Mouse (Mus musculus) gastrocnemius, postnatal 36 days (tissue): ENCODE measurements around the gene Hoxd9. TPM values are rescaled to one million over a fixed set of nuclear protein-coding genes. Genes with fewer than 3 reads are reported as not detected.
A peak's percentile ranks its signal among the peaks of the same experiment; 100 is the strongest.

Experiments used
- DNase-seq, 2 experiments: peaks; one replicate each; pipeline ENCODE4 v3.0.0; 2022
- intact Hi-C: fragments of 180-260 bp; cut with DNase I; formaldehyde crosslinking; loops from one replicate; pipeline ENCODE4 v1.15.1; 2025
- total RNA-seq, 2 experiments: library from RNA; stranded (reverse); gene quantifications; 2 replicates each; pipeline ENCODE4 v1.2.3; 2021

Gene Hoxd9
- total RNA-seq, 2 experiments from 2014 or later: 16.7 to 16.8 TPM

DNA sequence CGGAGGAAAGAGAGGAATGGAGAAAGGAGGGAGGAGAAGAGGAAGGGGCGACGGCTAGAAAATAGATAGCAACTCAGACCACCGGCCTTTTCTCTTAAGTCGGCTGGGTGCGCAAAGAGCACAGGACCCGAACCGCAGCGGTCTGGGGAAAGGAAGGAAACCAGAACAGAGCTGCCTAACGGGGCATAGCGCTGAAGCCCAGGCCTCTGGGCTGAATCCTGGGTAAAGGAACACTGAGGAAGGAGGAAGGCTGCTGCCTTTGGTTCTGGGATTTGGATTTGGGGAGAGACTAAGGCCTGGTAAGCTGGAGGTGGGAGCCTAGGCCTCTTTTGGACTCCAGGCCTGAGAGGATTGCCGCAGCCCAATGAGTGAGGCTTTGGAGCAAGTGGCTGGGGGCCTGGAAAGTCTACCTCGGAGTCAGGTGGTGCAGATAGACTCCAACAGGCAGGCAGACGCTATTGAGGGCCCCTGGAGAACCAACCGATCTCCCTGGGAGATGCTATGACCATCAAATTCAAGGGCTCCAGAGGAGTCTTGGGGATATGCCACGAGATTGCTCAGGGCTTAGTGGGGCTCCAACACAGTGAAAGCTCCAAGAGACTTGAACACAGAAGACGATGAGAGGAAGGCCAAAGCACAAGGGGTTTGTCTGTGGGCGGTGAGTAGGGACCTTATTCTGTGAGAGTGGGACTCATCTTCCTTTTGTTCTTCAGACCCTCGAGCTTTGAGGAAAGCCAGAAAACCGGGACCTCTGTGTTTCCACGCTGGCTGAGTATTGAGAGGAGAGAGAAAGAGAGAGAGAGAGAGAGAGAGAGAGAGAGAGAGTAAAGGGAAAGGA lies 16.7 kb upstream of the Hoxd9 start:
- intact Hi-C loops: no loop called here
- no peak for DNase-seq

DNA sequence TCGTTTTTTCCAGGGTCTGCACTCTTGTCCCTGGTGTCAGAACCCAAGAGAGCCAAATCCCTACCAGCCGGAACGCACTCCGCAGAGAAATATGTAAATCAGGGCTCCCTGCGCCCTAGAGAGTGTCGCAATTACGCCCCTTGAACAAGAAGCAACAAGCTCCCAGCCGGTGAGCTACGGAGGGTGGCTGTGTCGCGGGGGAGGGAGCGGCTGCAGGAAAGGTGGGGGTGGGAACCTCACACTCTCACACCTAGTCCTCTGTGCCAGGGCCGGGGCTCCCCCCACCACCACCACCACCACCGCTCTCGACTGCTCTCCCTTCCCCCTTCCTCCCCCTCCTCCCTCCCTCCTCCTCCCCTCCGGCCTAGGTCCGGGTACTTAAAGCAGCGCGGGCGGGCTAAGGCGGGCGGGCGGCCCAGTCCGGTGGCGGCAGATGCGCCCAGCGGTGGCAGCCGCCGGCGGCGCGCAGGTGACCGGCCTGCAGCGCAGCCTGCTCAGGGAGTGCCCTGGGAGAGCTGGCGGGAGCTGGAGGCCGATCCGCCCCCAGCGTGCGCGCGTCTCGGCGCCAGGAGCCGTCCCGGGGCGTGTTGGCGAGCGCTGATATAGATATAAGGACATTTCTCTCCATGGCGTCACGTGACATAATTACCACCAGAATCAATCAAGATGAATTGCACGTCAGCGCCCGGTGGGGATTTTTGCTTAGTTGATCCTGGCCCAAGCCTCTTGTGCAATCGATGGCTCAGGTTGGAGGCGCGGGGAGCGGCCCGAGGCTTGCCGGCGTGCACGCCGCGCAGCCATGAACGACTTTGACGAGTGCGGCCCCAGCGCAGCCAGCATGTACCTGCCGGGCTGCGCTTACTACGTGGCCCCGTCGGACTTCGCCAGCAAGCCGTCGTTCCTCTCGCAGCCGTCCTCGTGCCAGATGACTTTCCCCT lies 15.7 kb upstream of the Hoxd9 start:
- no peak for DNase-seq
- intact Hi-C loops: no loop called here

DNA sequence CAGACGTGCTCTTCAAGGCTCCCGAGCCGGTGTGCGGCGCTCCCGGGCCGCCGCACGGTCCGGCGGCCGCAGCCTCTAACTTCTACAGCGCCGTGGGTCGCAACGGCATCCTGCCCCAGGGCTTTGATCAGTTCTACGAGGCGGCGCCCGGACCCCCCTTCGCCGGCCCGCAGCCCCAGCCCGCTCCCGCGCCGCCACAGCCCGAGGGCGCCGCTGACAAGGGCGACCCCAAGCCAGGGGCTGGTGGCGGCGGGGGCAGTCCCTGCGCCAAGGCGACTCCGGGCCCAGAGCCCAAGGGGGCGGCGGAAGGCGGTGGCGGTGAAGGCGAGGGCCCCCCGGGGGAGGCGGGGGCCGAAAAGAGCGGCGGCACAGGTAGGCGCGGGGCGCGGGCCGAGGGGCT lies 14.7 kb upstream of the Hoxd9 start:
- intact Hi-C loops: no loop called here
- DNase-seq: no peak

DNA sequence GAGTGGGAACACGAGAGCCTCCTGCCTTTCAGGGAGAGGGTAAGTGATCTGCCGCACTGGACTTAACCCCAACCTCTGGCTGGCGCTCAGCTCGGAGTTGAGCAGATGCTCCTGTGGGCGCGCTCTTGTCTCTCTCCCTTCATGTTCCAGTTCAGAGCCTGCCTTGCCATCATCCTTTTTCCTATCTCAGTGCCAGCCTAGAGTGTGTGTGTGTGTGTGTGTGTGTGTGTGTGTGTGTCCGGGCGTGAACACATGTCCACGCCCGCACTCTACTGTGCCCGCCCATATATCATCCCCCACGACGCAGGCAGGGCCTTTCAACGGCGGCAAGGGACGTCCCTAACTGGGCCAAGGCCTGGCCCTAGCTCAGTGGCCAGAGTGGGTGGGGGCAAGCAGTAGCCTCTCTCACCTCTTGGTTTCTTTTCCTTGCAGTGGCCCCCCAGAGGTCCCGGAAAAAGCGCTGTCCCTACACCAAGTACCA lies 14.0 kb upstream of the Hoxd9 start:
- intact Hi-C loops: no loop called here
- no peak for DNase-seq

DNA sequence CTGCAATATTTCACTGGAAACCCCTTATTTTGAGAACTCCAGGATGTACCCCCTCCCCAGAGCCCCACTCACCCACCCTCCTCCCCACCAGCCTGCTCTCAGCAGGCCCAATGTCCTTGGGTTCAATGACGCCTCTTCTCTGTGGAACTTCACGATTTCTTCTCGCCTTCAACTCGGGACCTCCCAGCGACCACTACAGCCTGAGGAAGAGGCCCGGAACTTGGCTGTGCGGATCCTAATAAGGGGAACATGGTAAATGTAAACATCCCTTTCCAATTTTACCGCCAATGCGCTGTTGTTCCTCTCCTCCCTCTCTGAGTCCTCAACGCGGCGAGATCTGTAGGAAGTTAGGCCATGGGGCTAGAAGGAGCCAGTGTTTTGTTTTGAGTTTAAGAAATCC lies 13.4 kb upstream of the Hoxd9 start:
- no peak for DNase-seq
- intact Hi-C loops: no loop called here

DNA sequence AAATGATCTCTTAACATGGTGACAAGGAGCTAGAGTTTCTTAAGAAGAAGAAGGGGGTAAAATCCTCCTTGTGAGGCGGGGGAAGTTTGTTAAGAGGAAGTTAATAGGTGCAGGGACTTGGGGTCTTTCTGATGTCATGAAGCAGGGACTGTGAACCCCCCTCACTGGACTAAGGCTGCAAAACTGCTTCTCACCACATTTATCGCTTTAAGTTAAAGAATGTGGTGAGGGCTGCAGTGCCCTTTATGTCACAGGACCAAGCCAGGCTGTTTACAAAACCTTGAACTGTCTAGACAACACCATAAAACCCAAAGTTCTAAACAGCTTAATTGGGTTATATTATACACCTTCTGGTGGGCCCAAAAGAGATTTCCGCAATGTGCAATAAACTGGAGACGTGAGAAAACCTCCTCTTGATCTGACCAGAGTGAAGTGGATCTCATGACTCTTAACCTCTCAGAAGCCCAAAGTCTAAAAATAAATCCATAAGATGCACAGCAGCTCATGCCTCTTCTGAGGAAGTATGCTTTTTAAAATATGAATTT lies 12.4 kb upstream of the Hoxd9 start:
- intact Hi-C loops: no loop called here
- no peak for DNase-seq

DNA sequence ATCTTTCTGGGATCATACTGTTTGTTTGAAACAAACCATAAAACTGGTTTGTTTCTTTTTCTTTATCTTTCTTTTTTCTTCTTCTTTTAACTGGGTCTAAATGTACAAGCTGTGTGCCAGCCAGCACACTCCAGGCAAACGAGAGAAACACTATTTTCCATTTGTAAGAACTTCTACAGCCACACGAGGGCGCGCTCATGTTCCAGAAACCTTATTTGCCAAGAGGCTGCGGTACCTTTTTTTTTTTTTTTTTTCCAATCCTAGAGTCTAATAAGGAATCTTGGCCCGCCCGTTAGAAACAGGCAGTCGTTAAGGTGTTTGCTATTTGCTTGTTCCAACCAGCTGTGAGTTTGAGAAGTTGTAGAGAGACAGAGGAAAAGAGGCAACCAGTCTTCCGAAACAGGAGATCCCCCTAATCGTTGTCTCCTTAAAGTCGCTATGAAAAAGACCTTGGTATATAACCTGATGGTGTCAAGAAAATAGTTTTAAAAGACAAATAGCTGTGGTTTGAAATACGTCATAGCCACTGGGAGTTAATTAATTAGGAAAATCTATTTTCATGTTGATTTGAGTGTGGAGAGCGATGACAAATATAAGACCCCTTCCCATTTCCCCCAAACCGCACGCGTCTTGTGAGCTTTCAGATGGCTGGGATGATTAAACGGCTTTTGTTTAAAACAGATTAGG lies 11.1 kb upstream of the Hoxd9 start:
- DNase-seq: peak in 1 of 2 experiments; percentile 61
- intact Hi-C loops: no loop called here

DNA sequence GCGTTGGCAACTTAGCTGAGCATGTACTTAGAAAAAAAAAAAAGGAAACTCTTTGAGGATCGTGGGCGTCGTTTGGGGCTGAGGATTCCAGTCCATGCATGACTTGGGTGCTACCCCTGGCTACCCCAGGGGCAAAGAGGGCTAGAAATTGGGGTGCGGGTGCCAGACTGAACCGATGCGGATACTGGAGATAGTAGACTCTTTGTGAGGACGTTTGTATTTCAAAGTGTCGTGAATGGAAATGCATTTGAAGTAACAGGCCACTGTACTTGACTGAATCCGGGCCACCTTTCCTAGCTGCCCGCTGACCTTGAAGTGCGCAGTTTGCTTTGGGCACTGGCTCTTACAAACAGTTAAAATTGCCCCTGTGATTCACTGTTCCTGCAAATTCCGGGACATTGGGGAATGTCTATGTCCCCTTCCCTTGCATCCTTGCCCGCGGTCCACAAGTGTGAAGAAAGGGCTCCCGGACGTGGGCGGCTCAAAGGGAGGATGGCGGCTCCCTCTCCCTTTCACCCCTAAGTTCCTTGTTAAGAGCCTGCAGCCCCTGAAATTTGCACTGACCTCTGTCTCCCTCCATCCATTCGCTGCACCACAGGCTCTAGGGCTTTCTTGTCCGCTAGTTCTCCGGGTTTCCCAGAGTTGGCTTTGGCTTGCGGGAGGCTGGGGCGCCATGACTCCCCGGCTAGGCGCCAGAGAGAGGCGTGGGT lies 10.4 kb upstream of the Hoxd9 start:
- DNase-seq: no peak
- intact Hi-C loops: no loop called here

DNA sequence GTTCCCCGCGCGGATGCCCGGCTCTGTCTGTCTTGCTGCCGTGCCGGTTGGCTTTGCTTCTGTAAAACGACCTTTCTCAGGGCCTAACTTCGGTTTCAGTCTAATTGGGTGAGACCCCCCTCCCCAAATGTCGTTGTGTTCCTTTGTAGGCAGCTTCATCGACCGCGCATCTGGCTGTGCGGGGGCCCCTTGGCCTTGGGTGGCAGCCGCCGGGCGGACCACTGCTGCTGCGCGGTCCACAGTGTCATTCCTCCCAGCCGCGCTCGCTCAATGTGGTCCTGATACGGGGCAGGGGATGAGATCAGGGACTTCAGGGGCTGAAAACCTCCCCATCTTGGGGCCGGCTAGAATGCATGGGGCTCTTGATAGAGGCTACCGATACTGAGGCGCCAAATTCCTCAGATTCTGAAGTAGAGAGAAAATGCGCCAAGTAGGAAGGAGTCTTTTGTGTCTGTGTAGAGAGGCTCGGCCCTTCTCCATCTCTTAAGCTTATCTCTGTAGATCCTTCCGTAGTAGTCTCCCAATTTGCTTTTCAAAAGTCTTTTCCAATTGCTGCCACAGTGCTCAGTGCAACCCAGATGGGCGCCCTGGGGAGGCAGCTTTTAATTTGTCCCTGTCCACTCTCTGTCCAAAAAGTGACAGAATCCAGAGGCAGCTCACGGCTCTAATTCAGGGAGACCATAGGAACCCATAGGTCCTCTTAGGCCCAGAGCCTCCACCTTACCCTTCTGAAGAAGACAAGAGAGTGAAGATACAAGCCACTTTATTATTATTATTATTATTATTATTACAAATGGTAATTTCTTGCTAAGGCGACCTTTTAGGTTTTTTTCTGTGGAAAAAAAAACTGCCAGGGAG lies 9.6 kb upstream of the Hoxd9 start:
- intact Hi-C loops: no loop called here
- DNase-seq: no peak

DNA sequence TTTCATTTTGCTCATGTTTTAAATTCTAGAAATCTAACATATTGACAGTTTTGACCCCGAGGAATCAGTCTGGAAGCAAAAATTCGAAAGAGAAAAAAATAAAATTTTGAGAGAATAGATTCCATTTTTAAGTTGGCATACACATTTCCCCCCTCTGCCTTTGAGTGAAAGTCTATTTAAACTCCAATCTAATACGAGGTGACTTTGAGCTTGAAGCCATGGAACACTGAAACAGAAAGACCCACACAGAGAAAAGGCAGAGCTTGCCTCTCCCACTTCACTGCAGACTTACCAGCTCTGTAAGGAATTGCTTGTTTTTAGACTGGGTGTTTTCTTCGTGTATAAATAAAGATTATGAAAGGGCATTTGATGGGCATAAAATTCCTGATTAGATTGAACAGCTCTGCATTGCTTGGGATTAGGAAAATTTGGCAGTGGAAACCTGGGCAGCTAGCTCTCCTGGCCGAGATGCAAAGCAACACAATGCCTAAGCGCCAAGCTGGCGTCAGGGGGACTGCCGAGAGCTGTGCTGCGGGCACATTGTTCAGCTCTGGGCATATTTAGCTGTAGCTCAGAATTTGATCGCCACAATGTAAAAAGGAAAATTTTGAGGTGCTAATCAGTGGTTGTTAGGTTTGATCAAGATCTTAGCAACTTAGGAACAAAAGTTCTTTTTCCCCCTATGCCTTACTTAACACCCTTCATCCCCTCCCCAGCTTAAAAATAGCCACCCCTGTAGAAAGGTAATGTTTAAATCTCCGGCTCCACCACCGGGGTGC lies 8.5 kb upstream of the Hoxd9 start:
- no peak for DNase-seq
- intact Hi-C loops: no loop called here

DNA sequence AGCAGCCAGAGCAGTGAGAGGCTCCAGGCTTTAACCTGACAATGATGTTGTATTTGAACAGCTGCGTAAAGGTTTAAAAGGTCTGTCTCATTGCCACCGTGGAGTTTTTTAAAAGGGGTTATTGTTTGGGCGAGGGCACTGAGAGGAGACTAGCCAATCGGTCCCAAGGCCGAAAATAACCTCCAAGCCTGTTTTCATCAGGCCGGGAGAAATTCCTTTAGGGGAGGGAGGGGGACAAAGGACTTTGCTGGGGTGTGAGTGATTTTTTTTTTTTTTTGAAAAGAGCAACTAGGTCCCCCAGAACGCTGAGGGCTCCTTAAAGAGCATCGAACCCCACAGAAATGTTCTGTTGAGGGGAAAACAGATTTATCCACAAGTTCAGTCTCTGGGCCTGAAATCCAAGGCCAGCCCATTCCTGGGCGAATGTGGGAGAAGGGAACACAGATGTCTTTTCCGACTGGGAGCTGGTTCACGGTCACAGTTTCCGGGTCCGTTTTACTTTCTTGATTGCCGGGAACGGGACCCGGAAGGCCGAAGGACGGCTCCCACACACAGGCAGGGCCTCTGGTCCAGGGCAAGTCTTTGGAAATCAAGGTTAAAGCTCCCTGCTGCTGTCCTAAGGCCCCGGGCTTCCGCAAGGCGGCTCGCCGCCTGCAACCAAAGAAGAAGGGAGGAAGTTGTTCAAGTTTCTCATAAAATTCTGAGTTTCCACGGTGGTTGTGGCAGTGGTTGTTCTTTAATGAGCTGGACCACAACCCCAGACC lies 7.8 kb upstream of the Hoxd9 start:
- no peak for DNase-seq
- intact Hi-C loops: no loop called here

DNA sequence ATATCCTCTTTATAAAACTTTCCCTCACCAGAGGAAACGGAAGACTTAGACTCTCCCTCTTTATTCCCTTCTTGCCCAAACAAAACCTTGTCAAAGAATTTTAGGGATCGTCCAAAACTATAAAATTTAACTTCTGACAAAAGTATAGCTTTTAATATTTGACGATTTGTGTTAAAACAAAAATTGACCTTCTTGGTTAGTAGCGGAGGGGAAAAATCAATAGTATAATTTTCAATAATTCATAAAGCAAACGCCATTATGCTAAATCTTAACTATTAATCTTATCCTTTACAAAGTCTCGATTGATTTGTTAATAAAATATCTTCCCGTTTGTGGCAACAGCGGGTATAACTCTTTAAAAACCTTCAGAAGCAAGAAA lies 7.2 kb upstream of the Hoxd9 start:
- no peak for DNase-seq
- intact Hi-C loops: no loop called here

DNA sequence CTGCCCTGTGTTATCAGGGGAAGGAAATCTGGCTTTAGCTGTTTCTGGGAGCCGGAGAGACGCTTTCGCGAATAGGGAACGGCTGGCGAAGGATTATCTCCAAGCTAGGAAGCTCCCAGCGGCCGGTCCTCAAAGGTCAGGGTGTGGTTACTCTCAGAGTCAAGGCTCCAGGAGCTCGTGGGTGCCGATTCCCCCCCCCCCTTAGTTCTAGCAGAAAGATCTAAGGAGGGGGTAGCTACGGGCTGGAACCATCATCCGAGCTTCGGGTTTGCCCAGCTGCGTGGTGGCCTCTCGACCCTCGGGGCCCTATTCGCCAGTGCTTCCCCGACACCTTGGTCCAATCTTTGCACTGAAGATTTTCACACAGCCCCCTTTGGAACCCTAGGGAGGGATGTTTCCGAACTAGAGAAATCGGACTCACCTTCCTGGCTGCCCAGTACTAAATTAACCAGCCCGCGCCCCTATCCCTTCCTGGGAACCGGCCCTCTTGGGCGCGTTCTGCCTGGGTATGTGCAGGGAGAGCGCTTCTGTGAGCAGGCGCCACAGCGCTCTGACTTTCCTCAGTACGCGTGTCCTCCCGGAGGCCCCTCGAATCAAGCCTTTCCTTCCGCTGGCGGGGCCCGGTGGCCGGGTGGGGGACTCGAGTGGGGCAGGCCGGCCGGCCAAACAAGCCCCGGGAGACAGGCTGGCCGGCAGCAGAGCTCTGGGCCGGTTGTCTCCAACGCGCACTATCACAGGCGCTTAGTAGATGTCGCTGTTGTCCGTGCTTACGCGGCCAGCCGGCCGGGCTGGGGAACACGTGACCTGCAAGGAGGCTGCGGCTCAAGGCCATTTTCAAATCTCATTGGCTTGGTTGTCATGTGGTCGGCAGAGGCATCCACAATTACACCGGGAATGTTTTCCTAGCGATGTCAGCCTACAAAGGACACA lies 6.2 kb upstream of the Hoxd9 start, which contains the start of gene Hoxd10:
Hoxd10 (plus strand) TSS at position 903 of the 930 bp plus-strand sequence.
- intact Hi-C loops: no loop called here
- DNase-seq: peak in 1 of 2 experiments; percentile 74

DNA sequence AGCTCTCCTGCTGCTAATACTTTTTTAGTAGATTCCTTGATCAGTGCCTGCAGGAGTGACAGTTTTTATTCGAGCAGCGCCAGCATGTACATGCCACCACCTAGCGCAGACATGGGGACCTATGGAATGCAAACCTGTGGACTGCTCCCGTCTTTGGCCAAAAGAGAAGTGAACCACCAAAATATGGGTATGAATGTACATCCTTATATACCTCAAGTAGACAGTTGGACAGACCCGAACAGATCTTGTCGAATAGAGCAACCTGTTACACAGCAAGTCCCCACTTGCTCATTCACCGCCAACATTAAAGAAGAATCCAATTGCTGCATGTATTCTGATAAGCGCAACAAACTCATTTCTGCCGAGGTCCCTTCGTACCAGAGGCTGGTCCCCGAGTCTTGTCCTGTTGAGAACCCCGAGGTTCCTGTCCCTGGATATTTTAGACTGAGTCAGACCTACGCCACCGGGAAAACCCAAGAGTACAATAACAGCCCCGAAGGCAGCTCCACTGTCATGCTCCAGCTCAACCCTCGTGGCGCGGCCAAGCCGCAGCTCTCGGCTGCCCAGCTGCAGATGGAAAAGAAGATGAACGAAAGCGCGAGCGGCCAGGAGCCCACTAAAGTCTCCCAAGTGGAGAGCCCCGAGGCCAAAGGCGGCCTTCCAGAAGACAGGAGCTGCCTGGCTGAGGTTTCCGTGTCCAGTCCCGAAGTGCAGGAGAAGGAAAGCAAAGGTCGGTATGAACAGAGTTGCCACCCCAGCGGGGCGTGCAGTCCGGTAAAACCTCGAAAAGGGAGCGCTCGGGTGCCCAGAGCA lies 5.3 kb upstream of the Hoxd9 start:
- intact Hi-C loops: no loop called here
- no peak for DNase-seq

DNA sequence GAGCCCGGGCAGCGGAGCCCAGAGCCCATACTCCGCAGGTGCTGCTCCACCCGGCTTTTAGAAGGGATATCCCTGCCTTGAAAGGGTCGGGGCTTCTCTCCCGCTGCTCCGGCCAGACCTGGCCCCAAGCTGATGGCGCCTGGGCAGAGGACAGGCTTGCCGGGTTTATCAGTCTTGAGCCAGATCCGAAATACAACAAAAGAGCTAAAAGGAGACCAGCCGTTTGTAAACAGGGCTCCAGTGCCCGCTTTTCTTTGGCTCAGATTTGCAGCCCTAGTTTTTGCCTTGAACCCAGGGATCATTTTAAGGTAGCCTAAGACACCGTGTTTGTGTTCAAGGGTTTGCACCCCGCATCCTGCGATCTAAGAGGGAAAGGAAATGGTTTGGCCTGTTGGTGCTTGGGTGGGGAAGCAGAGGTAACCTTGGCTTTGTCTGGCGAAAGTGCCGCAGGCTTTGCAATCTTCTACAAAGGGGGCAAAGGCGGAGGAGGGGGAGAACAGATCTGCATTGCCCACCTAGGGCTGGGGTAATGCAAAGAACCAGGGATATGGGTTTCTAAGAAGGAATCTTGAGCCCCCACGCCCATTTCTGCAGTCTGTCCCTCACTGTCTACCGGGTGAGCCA lies 4.6 kb upstream of the Hoxd9 start:
- no peak for DNase-seq
- intact Hi-C loops: no loop called here
